Mouse (Mus musculus) myocyte (in vitro differentiated cells): Measurements from ENCODE around the gene Serpina5.

ENCODE experiments used
- POLR2A ChIP-seq: IDR thresholded peaks from one replicate; pipeline ENCODE4 v1.6.1; 2011; ENCODE audit warnings: low read depth, mild to moderate bottlenecking, control low read depth, moderate library complexity; ENCODE audit not compliant: insufficient read length
- POLR2AphosphoS2 ChIP-seq: IDR thresholded peaks from one replicate; pipeline ENCODE4 v1.6.1; 2011; ENCODE audit warnings: low read depth, control low read depth; ENCODE audit not compliant: insufficient read length

DNA sequence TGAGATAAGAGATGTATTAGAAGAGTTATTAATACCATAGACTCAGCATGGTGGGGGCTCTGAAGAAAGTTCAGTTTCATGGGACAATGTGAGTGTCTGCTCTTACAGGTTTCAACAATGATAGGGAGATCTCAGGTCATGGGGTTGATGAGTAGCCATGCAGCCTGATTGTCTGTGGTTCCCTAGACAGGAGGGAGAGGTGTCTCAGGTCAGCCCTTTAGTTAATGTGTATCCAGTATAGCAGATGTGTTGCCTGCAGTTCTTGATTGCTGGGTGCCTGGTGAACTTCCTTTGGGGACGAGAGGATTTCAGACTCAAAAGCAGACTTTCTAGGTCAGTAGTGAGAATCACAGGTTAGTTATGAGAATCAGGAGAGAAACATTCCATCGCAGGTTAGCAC lies 7.6 kb downstream of the Serpina5 start:
- TF ChIP-seq POLR2A (no peak), POLR2AphosphoS2 (no peak)
